Mouse (Mus musculus): ENCODE measurements around the gene Tcl1. TPM values are rescaled to one million over a fixed set of nuclear protein-coding genes. Genes with fewer than 3 reads are reported as not detected.
"Not testable (repeated sequence)": the region's sequence is repeated elsewhere in the genome, so short reads cannot be mapped to it uniquely, and the experiment has no call there.

Gene Tcl1
- polyA plus RNA-seq, 1 experiment from 2014 or later: not detected

- no peak overlapping the region for H3K9ac ChIP-seq
- DNase-seq (ENCODE audit: low spot score): no peak
- 86% methylated on average over 3 of the region's 3 CpGs for WGBS
- no peak overlapping the region for H3K4me2 ChIP-seq (replicated peaks)
- no peaks in the 10 kb centered on the region for H3K4me1 ChIP-seq (replicated peaks; ENCODE audit: control insufficient read depth, insufficient read depth, low read length)
- H3K36me3 ChIP-seq (replicated peaks; ENCODE audit: control insufficient read depth, insufficient read depth): no peaks in the 10 kb centered on the region
- H3K27ac ChIP-seq: no peak overlapping the region
- no peak for ATAC-seq (ENCODE audit: low FRiP score)
- no peaks in the 10 kb centered on the region for H3K27me3 ChIP-seq (ENCODE audit: control insufficient read depth, insufficient read depth, low read length)
- H3K4me3 ChIP-seq (replicated peaks; ENCODE audit: low read length): no peak overlapping the region
- no peaks in the 10 kb centered on the region for H3K9me3 ChIP-seq (ENCODE audit: control insufficient read depth, low read length)
Observed at GRCm38 (mm10) chr12:105235091-105235490, 12.5 kb upstream of the Tcl1 start.

- Histone ChIP-seq H3K27me3 (ENCODE audit: control insufficient read depth, insufficient read depth, low read length) (no peaks in the 10 kb centered on the region), H3K4me2 (replicated peaks) (0 out of 2 replicates have a peak overlapping the region, but pooled peaks have one; percentile 21), H3K4me1 (replicated peaks; ENCODE audit: control insufficient read depth, insufficient read depth, low read length) (no peaks in the 10 kb centered on the region), H3K9ac (peak overlapping the region; percentile 16; the same call in 1 of the 2 replicates), H3K4me3 (replicated peaks; ENCODE audit: low read length) (no peak overlapping the region), H3K9me3 (ENCODE audit: control insufficient read depth, low read length) (no peaks in the 10 kb centered on the region), H3K36me3 (replicated peaks; ENCODE audit: control insufficient read depth, insufficient read depth) (no peaks in the 10 kb centered on the region), H3K27ac (peak overlapping the region; percentile 28; the same call in 1 of the 2 replicates)
- DNase-seq (ENCODE audit: low spot score): no peak
- no peak for ATAC-seq (ENCODE audit: low FRiP score)
- 47% methylated on average over 11 of the region's 11 CpGs for WGBS
Observed at GRCm38 (mm10) chr12:105234362-105234761, 11.8 kb upstream of the Tcl1 start.

GRCm38 (mm10) chr12:105224621-105225320, 2.2 kb upstream of the Tcl1 start:
- ATAC-seq (ENCODE audit: low FRiP score) (no peak), DNase-seq (ENCODE audit: low spot score) (no peak)
- Histone ChIP-seq H3K4me1 (replicated peaks; ENCODE audit: control insufficient read depth, insufficient read depth, low read length) (no peaks in the 10 kb centered on the region), H3K9me3 (ENCODE audit: control insufficient read depth, low read length) (no peaks in the 10 kb centered on the region), H3K4me2 (replicated peaks) (no peak overlapping the region), H3K27me3 (ENCODE audit: control insufficient read depth, insufficient read depth, low read length) (no peaks in the 10 kb centered on the region), H3K36me3 (replicated peaks; ENCODE audit: control insufficient read depth, insufficient read depth) (no peaks in the 10 kb centered on the region), H3K9ac (no peak overlapping the region), H3K4me3 (replicated peaks; ENCODE audit: low read length) (no peak overlapping the region), H3K27ac (no peak overlapping the region)
- WGBS: 40% methylated on average over 16 of the region's 16 CpGs

- no peaks in the 10 kb centered on the region for H3K36me3 ChIP-seq (replicated peaks; ENCODE audit: control insufficient read depth, insufficient read depth)
- H3K4me3 ChIP-seq (replicated peaks; ENCODE audit: low read length): no peak overlapping the region
- H3K4me1 ChIP-seq (replicated peaks; ENCODE audit: control insufficient read depth, insufficient read depth, low read length): no peaks in the 10 kb centered on the region
- 92% methylated on average over 7 of the region's 7 CpGs for WGBS
- DNase-seq (ENCODE audit: low spot score): no peak
- H3K27ac ChIP-seq: no peak overlapping the region
- no peak overlapping the region for H3K4me2 ChIP-seq (replicated peaks)
- no peaks in the 10 kb centered on the region for H3K9me3 ChIP-seq (ENCODE audit: control insufficient read depth, low read length)
- no peak overlapping the region for H3K9ac ChIP-seq
- H3K27me3 ChIP-seq (ENCODE audit: control insufficient read depth, insufficient read depth, low read length): no peaks in the 10 kb centered on the region
- no peak for ATAC-seq (ENCODE audit: low FRiP score)
Observed at GRCm38 (mm10) chr12:105217101-105217760, 5.4 kb downstream of the Tcl1 start.

- Histone ChIP-seq H3K9ac (no peak overlapping the region), H3K4me3 (replicated peaks; ENCODE audit: low read length) (no peak overlapping the region), H3K27ac (no peak overlapping the region), H3K9me3 (ENCODE audit: control insufficient read depth, low read length) (no peaks in the 10 kb centered on the region), H3K4me1 (replicated peaks; ENCODE audit: control insufficient read depth, insufficient read depth, low read length) (no peaks in the 10 kb centered on the region), H3K27me3 (ENCODE audit: control insufficient read depth, insufficient read depth, low read length) (no peaks in the 10 kb centered on the region), H3K4me2 (replicated peaks) (no peak overlapping the region), H3K36me3 (replicated peaks; ENCODE audit: control insufficient read depth, insufficient read depth) (no peaks in the 10 kb centered on the region)
- WGBS: 95% methylated on average over 7 of the region's 7 CpGs
- DNase-seq (ENCODE audit: low spot score) (no peak), ATAC-seq (ENCODE audit: low FRiP score) (no peak)
Observed at GRCm38 (mm10) chr12:105209231-105209630, 13.4 kb downstream of the Tcl1 start.

- no peak overlapping the region for H3K9ac ChIP-seq
- 95% methylated on average over 1 of the region's 1 CpGs for WGBS
- ATAC-seq (ENCODE audit: low FRiP score): no peak
- no peak overlapping the region for H3K4me3 ChIP-seq (replicated peaks; ENCODE audit: low read length)
- H3K27me3 ChIP-seq (ENCODE audit: control insufficient read depth, insufficient read depth, low read length): no peaks in the 10 kb centered on the region
- no peaks in the 10 kb centered on the region for H3K4me1 ChIP-seq (replicated peaks; ENCODE audit: control insufficient read depth, insufficient read depth, low read length)
- no peak overlapping the region for H3K27ac ChIP-seq
- no peaks in the 10 kb centered on the region for H3K36me3 ChIP-seq (replicated peaks; ENCODE audit: control insufficient read depth, insufficient read depth)
- H3K4me2 ChIP-seq (replicated peaks): no peak overlapping the region
- no peak for DNase-seq (ENCODE audit: low spot score)
- H3K9me3 ChIP-seq (ENCODE audit: control insufficient read depth, low read length): no peaks in the 10 kb centered on the region
Observed at GRCm38 (mm10) chr12:105208441-105208840, 14.2 kb downstream of the Tcl1 start.

- H3K27ac ChIP-seq: no peak overlapping the region
- no peak overlapping the region for H3K4me2 ChIP-seq (replicated peaks)
- H3K4me1 ChIP-seq (replicated peaks; ENCODE audit: control insufficient read depth, insufficient read depth, low read length): no peaks in the 10 kb centered on the region
- WGBS: 80% methylated on average over 1 of the region's 1 CpGs
- no peaks in the 10 kb centered on the region for H3K9me3 ChIP-seq (ENCODE audit: control insufficient read depth, low read length)
- no peak overlapping the region for H3K9ac ChIP-seq
- H3K4me3 ChIP-seq (replicated peaks; ENCODE audit: low read length): no peak overlapping the region
- no peak for DNase-seq (ENCODE audit: low spot score)
- no peak for ATAC-seq (ENCODE audit: low FRiP score)
- H3K27me3 ChIP-seq (ENCODE audit: control insufficient read depth, insufficient read depth, low read length): no peaks in the 10 kb centered on the region
- H3K36me3 ChIP-seq (replicated peaks; ENCODE audit: control insufficient read depth, insufficient read depth): no peaks in the 10 kb centered on the region
Observed at GRCm38 (mm10) chr12:105207071-105207470, 15.5 kb downstream of the Tcl1 start.

GRCm38 (mm10) chr12:105201657-105202056, 20.9 kb downstream of the Tcl1 start, which contains the start of gene Tcl1b4:
Gene Tcl1b4 (plus strand): TSS chr12:105201957.
- not testable (repeated sequence) for H3K4me3 ChIP-seq (replicated peaks; ENCODE audit: low read length); H3K27ac ChIP-seq; H3K36me3 ChIP-seq (replicated peaks; ENCODE audit: control insufficient read depth, insufficient read depth); DNase-seq (ENCODE audit: low spot score); H3K9ac ChIP-seq; ATAC-seq (ENCODE audit: low FRiP score); H3K9me3 ChIP-seq (ENCODE audit: control insufficient read depth, low read length); H3K4me2 ChIP-seq (replicated peaks); H3K27me3 ChIP-seq (ENCODE audit: control insufficient read depth, insufficient read depth, low read length); H3K4me1 ChIP-seq (replicated peaks; ENCODE audit: control insufficient read depth, insufficient read depth, low read length)
- 100% methylated on average over 1 of the region's 1 CpGs for WGBS

- 16% methylated on average over 7 of the region's 7 CpGs for WGBS
Observed at GRCm38 (mm10) chr12:105199684-105200497, 22.7 kb downstream of the Tcl1 start.

More at GRCm38 (mm10) chr12:105199684-105200497, 22.7 kb downstream of the Tcl1 start:
- not testable (repeated sequence) for H3K9ac ChIP-seq; H3K4me3 ChIP-seq (replicated peaks; ENCODE audit: low read length); H3K27ac ChIP-seq; H3K36me3 ChIP-seq (replicated peaks; ENCODE audit: control insufficient read depth, insufficient read depth); H3K9me3 ChIP-seq (ENCODE audit: control insufficient read depth, low read length); H3K4me2 ChIP-seq (replicated peaks); H3K4me1 ChIP-seq (replicated peaks; ENCODE audit: control insufficient read depth, insufficient read depth, low read length); H3K27me3 ChIP-seq (ENCODE audit: control insufficient read depth, insufficient read depth, low read length); ATAC-seq (ENCODE audit: low FRiP score); DNase-seq (ENCODE audit: low spot score)

Data from hindbrain, embryonic 14.5 days (tissue).